Mouse (Mus musculus): ENCODE results near the gene Iqck. TPM values are rescaled to one million over a fixed set of nuclear protein-coding genes. Genes with fewer than 3 reads are reported as not detected.

Iqck gene
- total RNA-seq (2014; rRNA removed) (4.6 and 4.8 TPM in 2 replicates), polyA plus RNA-seq (2015; fragmentation: Nextera tagmentation; extraction: Ambion mirVana) (4.4 and 4.9 TPM in 2 replicates)

DNA sequence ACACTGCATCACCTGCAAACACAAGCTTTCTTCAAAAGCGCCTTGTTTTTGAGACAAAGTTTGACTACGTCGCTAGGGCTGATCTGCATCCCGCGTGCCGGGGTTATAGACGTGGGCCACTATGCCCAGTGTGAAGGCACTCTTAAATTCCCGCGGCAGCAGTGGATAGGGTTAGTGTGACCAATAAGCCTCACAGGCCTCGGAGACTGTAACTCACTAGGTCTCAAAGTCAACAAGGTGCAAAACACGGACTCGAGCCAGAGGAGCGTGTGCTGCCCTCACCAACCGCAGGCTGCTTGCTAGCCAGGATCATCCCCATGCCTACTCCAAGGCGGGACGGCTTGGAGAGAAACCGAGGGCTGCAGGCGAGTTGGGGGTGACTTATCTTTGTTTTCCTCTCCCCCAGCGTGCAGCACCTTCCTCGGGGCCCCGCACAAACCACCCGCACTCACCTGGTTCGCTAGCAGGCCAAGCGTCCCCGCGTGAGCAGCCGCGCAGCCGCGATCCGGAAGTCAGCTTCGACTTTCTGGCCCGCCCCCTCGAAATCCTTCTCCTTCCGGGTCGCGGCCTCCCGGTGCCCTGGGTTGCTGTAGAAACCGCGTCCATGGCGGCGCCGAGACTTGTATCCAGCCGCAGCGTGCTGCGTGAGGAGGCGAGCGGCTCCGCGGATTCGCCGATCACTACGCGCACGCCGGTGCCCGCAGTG lies at the start of gene Iqck:
TSS of gene Iqck (plus strand) at position 582 of the 706 bp plus-strand sequence.
- H3K9ac ChIP-seq (replicated peaks; ENCODE audit: low read length), result peak within 1 kb of the TSS; percentile 70

DNA sequence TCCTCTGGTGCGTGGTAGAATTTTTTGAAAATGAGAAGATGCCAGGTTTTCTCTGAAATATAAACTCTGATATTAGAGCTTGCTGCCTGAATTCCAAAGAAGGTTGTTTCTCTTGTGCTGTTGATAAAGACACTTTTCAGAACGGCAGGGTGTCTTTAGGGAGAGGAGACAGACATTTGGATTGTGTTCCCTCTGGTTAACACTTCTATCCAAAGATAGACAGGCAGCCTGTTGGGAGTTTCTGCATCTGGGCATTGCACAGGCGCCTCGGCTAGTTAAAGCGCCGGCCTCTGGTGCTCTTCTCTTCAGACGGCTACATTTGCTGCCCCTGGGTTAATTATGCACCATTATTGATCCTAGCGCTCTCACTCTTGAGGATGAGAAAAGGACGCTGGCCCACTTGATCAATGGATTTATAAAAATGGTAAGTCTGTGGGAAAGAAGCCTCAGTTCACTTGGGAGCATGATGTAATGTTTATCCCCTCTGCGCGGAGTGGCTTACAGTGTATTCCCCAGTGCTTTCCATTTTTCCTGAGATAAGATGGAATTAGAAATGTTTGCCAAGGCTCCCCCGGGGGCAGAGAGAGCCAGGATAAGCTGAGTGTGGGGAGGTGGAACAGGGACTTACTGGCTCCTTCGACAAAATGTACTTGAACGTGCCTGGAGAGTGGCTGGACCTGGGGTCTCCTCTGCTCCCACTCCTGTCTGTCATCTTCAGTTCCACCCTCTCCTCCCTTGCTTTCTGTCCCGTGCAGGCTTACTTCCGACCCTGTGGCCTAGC lies 48.7 kb upstream of the Iqck start:
- ATAC-seq (no peak), DNase-seq (ENCODE audit: low spot score) (peak; percentile 13)
- H3K27ac ChIP-seq, result no peak overlapping the region
- H3K9me3 ChIP-seq (ENCODE audit: low read length), result no peaks in the 10 kb centered on the region
- H3K4me3 ChIP-seq (ENCODE audit: low read length), result no peak overlapping the region
- no peak overlapping the region for H3K4me2 ChIP-seq (ENCODE audit: low read depth, low read length)
- H3K4me1 ChIP-seq (ENCODE audit: insufficient read depth, low read length), result no peaks in the 10 kb centered on the region; the same call in 1 of the 2 replicates
- WGBS, result 53% methylated on average over 16 of the region's 16 CpGs
- no peak for TF ChIP-seq CTCF (IDR thresholded peaks at IDR 0.05; ENCODE audit: low read depth)
- H3K36me3 ChIP-seq (ENCODE audit: insufficient read depth, low read length), result peaks cover 31% of the 10 kb centered on the region; the same call in 1 of the 2 replicates
- H3K27me3 ChIP-seq (ENCODE audit: insufficient read depth, low read length), result no peaks in the 10 kb centered on the region
- H3K9ac ChIP-seq (replicated peaks; ENCODE audit: low read length), result no peak overlapping the region

More for the DNA sequence above, at the start of gene Iqck:
- peak; percentile 27 for TF ChIP-seq CTCF (IDR thresholded peaks at IDR 0.05; ENCODE audit: low read depth)
- DNase-seq (ENCODE audit: low spot score) (peak; percentile 97), ATAC-seq (peak; percentile 98)
- Histone ChIP-seq H3K4me1 (ENCODE audit: insufficient read depth, low read length) (peaks cover 13% of the 10 kb centered on the region; the same call in 1 of the 2 replicates), H3K27ac (peak within 1 kb of the TSS; percentile 76), H3K9me3 (ENCODE audit: low read length) (no peaks in the 10 kb centered on the region), H3K27me3 (ENCODE audit: insufficient read depth, low read length) (no peaks in the 10 kb centered on the region), H3K36me3 (ENCODE audit: insufficient read depth, low read length) (peaks cover 18% of the 10 kb centered on the region; the same call in 1 of the 2 replicates), H3K4me2 (ENCODE audit: low read depth, low read length) (peak within 1 kb of the TSS; percentile 95), H3K4me3 (ENCODE audit: low read length) (peak within 1 kb of the TSS; percentile 82)
- under 1% methylated on average over 57 of the region's 57 CpGs for WGBS

DNA sequence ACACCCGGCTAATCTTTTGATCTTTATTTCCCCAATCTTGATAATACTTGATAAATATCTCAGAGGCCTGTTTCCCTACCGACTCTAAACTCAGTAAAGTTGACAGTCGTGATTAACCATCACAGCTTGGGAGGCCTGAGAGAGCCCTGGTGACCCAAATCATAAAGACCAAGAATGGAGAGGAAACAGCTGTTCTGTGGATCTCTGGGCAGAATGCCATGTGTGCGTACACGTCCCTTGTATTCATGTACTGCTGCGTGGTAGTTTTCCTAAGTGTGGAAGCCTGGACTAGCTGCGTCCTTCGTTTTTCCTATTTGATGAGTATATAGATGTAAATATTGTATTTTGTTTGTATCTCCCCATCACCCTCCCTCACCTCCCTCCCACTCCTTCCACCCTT lies 47.7 kb upstream of the Iqck start:
- WGBS, result 72% methylated on average over 8 of the region's 8 CpGs
- no peak overlapping the region for H3K4me3 ChIP-seq (ENCODE audit: low read length)
- DNase-seq (ENCODE audit: low spot score), result peak; percentile 40

DNA sequence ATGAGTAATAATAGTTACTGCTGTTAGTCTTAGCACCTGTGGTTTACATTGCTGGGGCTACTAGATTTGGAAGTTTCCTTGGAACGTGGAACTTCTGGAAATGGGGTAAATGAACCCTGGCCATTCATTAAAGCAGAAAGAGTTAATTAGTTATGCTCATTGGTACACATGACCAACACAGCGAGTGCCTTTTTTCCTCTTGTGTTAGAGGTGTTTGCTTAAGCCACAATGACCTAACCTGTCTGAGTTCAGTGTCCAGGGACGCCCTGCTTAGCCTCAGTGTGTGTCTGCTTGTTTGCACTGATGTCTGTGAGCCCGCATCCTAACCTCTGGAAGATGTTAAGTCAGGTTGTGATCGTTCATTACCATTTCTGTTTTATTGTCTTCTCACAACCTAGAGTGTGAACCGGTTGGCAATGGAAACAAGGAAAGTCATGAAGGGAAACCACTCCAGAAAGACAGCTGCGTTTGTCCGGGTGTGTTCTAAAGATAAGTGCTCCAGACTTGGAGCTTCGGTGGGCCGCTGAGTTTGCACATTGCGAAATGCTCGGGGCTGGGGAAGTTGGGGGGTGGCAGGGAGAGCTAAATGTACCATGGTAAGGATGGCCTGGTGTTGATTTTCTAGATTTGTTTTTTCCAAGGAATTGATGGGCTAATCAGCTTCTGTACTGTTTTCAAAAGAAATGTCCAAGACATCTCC lies 44.0 kb upstream of the Iqck start:
- DNase-seq (ENCODE audit: low spot score) (no peak), ATAC-seq (no peak)
- H3K9ac ChIP-seq (replicated peaks; ENCODE audit: low read length), result no peak overlapping the region
- no peaks in the 10 kb centered on the region for H3K9me3 ChIP-seq (ENCODE audit: low read length)
- H3K27me3 ChIP-seq (ENCODE audit: insufficient read depth, low read length), result no peaks in the 10 kb centered on the region
- no peak overlapping the region for H3K4me3 ChIP-seq (ENCODE audit: low read length)
- H3K27ac ChIP-seq, result no peak overlapping the region
- 82% methylated on average over 12 of the region's 12 CpGs for WGBS
- no peak overlapping the region for H3K4me2 ChIP-seq (ENCODE audit: low read depth, low read length)
- peaks cover 27% of the 10 kb centered on the region for H3K36me3 ChIP-seq (ENCODE audit: insufficient read depth, low read length)
- no peaks in the 10 kb centered on the region; the same call in 1 of the 2 replicates for H3K4me1 ChIP-seq (ENCODE audit: insufficient read depth, low read length)
- TF ChIP-seq CTCF (IDR thresholded peaks at IDR 0.05; ENCODE audit: low read depth), result no peak

More for the DNA sequence above, 47.7 kb upstream of the Iqck start:
- Histone ChIP-seq H3K9me3 (ENCODE audit: low read length) (no peaks in the 10 kb centered on the region), H3K36me3 (ENCODE audit: insufficient read depth, low read length) (peaks cover 26% of the 10 kb centered on the region; the same call in 1 of the 2 replicates), H3K27ac (no peak overlapping the region), H3K4me2 (ENCODE audit: low read depth, low read length) (no peak overlapping the region), H3K4me1 (ENCODE audit: insufficient read depth, low read length) (no peaks in the 10 kb centered on the region; the same call in 1 of the 2 replicates), H3K27me3 (ENCODE audit: insufficient read depth, low read length) (no peaks in the 10 kb centered on the region), H3K9ac (replicated peaks; ENCODE audit: low read length) (no peak overlapping the region)
- no peak for ATAC-seq
- no peak for TF ChIP-seq CTCF (IDR thresholded peaks at IDR 0.05; ENCODE audit: low read depth)

DNA sequence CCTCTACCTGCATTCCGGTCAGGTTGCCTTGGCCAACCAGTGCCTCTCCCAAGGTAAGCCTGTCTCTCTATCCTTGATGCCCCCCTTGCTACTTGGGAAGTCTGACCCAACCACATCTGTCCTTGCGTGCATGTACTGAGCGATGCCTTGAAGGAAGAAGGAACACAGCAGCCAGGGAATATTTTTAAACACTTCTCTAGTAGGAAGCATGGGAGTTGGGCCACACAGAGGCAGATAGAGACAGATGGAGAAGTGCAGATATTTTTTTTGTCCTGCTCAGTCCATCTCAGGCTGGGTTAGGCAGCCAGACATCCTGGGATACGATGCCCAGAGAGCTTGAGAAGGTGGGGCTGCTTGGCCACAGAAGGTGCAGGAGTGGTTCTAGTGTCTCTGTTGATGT lies 42.0 kb upstream of the Iqck start:
- Histone ChIP-seq H3K36me3 (ENCODE audit: insufficient read depth, low read length) (peaks cover 28% of the 10 kb centered on the region), H3K27ac (no peak overlapping the region), H3K4me2 (ENCODE audit: low read depth, low read length) (no peak overlapping the region), H3K4me1 (ENCODE audit: insufficient read depth, low read length) (no peaks in the 10 kb centered on the region), H3K27me3 (ENCODE audit: insufficient read depth, low read length) (no peaks in the 10 kb centered on the region), H3K4me3 (ENCODE audit: low read length) (no peak overlapping the region), H3K9me3 (ENCODE audit: low read length) (no peaks in the 10 kb centered on the region), H3K9ac (replicated peaks; ENCODE audit: low read length) (no peak overlapping the region)
- DNase-seq (ENCODE audit: low spot score) (no peak), ATAC-seq (no peak)
- no peak for TF ChIP-seq CTCF (IDR thresholded peaks at IDR 0.05; ENCODE audit: low read depth)
- 84% methylated on average over 4 of the region's 4 CpGs for WGBS

DNA sequence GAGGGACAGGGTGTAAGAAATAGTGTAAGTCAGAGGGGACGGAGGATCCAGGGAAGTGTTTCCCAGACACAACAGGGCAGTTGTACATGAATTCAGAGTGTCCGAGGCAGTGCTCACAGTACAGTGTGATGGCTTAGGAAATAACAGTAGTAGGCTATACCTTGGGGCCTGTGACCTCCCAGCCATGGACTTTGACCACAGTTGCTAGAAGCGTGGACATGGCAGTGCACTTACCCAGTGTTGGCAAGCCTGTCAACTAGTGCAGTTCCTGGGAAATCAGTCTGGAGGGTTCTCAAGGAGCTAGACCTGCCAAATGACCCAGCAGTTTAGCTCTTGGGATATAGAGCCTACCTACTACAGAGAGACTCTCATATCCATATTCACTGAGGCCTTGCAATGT lies 39.3 kb upstream of the Iqck start:
- Histone ChIP-seq H3K4me3 (ENCODE audit: low read length) (no peak overlapping the region), H3K9me3 (ENCODE audit: low read length) (no peaks in the 10 kb centered on the region), H3K27ac (no peak overlapping the region), H3K4me2 (ENCODE audit: low read depth, low read length) (no peak overlapping the region), H3K9ac (replicated peaks; ENCODE audit: low read length) (no peak overlapping the region), H3K27me3 (ENCODE audit: insufficient read depth, low read length) (no peaks in the 10 kb centered on the region), H3K36me3 (ENCODE audit: insufficient read depth, low read length) (peaks cover 35% of the 10 kb centered on the region), H3K4me1 (ENCODE audit: insufficient read depth, low read length) (no peaks in the 10 kb centered on the region)
- ATAC-seq (no peak), DNase-seq (ENCODE audit: low spot score) (no peak)
- TF ChIP-seq CTCF (IDR thresholded peaks at IDR 0.05; ENCODE audit: low read depth), result no peak
- 97% methylated on average over 3 of the region's 3 CpGs for WGBS
